9 mouse cellular contexts compared by ENCODE assay signal in genomic region chr8:84786801-84787467, GRCm38 (mm10). TPM values are rescaled to one million over a fixed set of nuclear protein-coding genes. Genes with fewer than 3 reads are reported as not detected.
DNase-seq lines count a peak whose midpoint lies in the region; ATAC-seq lines count a peak whose summit lies in the region.
"Had no signal": no experiment of that assay in that cellular context is flagged by ENCODE, and none has a peak within 500 bp of the region (broad histone marks: within the 10 kb centered on the region; RNA-seq: fewer than 3 reads in every experiment).

No protein-coding gene starts in this region.

- H3K4me3 ChIP-seq in forebrain, embryonic 13.5 days = no peak overlapping the region; the same call in 1 of the 2 replicates
- no peak overlapping the region for H3K4me3 ChIP-seq in forebrain, embryonic 11.5 days (ENCODE audit: low read depth, low read length)
- H3K4me3 ChIP-seq in limb, embryonic 12.5 days (replicated peaks) = peak overlapping the region; percentile 26
- no peak overlapping the region for H3K4me3 ChIP-seq in limb, embryonic 10.5 days
- peak overlapping the region; percentile 16; the same call in 1 of the 2 replicates for H3K4me3 ChIP-seq in embryonic facial prominence, embryonic 15.5 days (replicated peaks)
- peak overlapping the region; percentile 34 for H3K4me3 ChIP-seq in limb, embryonic 13.5 days

- no peak for ATAC-seq in forebrain, embryonic 13.5 days
- no peak for ATAC-seq in forebrain, embryonic 11.5 days (replicated peaks; ENCODE audit: low FRiP score)
- no peak for ATAC-seq in limb, embryonic 12.5 days (ENCODE audit: insufficient number of reproducible peaks, insufficient read depth, low FRiP score, low TSS enrichment, low read depth)
- ATAC-seq in embryonic facial prominence, embryonic 15.5 days (ENCODE audit: insufficient number of reproducible peaks, low FRiP score, low TSS enrichment, low read depth) = no peak
- no peak for ATAC-seq in limb, embryonic 13.5 days (ENCODE audit: low FRiP score, low read depth)
- ATAC-seq: intestine, embryonic 16.5 days had no signal

- H3K9me3 ChIP-seq in forebrain, embryonic 13.5 days (replicated peaks) = no peaks in the 10 kb centered on the region
- H3K9me3 ChIP-seq in forebrain, embryonic 11.5 days (ENCODE audit: control insufficient read depth, low read length) = no peaks in the 10 kb centered on the region
- no peaks in the 10 kb centered on the region for H3K9me3 ChIP-seq in limb, embryonic 12.5 days
- H3K9me3 ChIP-seq in limb, embryonic 10.5 days (replicated peaks) = no peaks in the 10 kb centered on the region
- no peaks in the 10 kb centered on the region for H3K9me3 ChIP-seq in embryonic facial prominence, embryonic 15.5 days (replicated peaks)
- no peaks in the 10 kb centered on the region for H3K9me3 ChIP-seq in limb, embryonic 13.5 days

- WGBS in forebrain, embryonic 13.5 days = 19% methylated on average over 11 of the region's 11 CpGs
- 3% methylated on average over 11 of the region's 11 CpGs for WGBS in forebrain, embryonic 11.5 days
- WGBS in limb, embryonic 12.5 days = 5% methylated on average over 11 of the region's 11 CpGs
- WGBS in limb, embryonic 10.5 days = 3% methylated on average over 11 of the region's 11 CpGs
- WGBS in embryonic facial prominence, embryonic 15.5 days = 46% methylated on average over 11 of the region's 11 CpGs
- WGBS in limb, embryonic 13.5 days = 25% methylated on average over 11 of the region's 11 CpGs

- peak overlapping the region; percentile 66 for H3K9ac ChIP-seq in forebrain, embryonic 13.5 days
- no peak overlapping the region for H3K9ac ChIP-seq in forebrain, embryonic 11.5 days (ENCODE audit: low read length)
- 0 out of 2 replicates have a peak overlapping the region, but pooled peaks have one; percentile 54 for H3K9ac ChIP-seq in limb, embryonic 12.5 days (replicated peaks)
- H3K9ac ChIP-seq in embryonic facial prominence, embryonic 15.5 days = no peak overlapping the region
- H3K9ac ChIP-seq in limb, embryonic 13.5 days = peak overlapping the region; percentile 54; the same call in 1 of the 2 replicates

- peaks cover 3% of the 10 kb centered on the region; the same call in 1 of the 2 replicates for H3K36me3 ChIP-seq in forebrain, embryonic 13.5 days (ENCODE audit: poor library complexity, severe bottlenecking)
- H3K36me3 ChIP-seq in forebrain, embryonic 11.5 days (ENCODE audit: control insufficient read depth, insufficient read depth, low read length) = no peaks in the 10 kb centered on the region
- H3K36me3 ChIP-seq in limb, embryonic 12.5 days = no peaks in the 10 kb centered on the region
- H3K36me3 ChIP-seq in limb, embryonic 10.5 days = no peaks in the 10 kb centered on the region
- no peaks in the 10 kb centered on the region for H3K36me3 ChIP-seq in embryonic facial prominence, embryonic 15.5 days
- H3K36me3 ChIP-seq in limb, embryonic 13.5 days = peaks cover 4% of the 10 kb centered on the region; the same call in 1 of the 2 replicates

- H3K27me3 ChIP-seq in forebrain, embryonic 13.5 days = peaks cover 94% of the 10 kb centered on the region
- peaks cover 92% of the 10 kb centered on the region for H3K27me3 ChIP-seq in forebrain, embryonic 11.5 days (ENCODE audit: control insufficient read depth, insufficient read depth, low read length)
- H3K27me3 ChIP-seq in limb, embryonic 12.5 days = peaks cover 98% of the 10 kb centered on the region
- peaks cover 100% of the 10 kb centered on the region for H3K27me3 ChIP-seq in limb, embryonic 10.5 days (ENCODE audit: low read depth, poor library complexity, severe bottlenecking)
- peaks cover 22% of the 10 kb centered on the region for H3K27me3 ChIP-seq in embryonic facial prominence, embryonic 15.5 days
- peaks cover 94% of the 10 kb centered on the region for H3K27me3 ChIP-seq in limb, embryonic 13.5 days

- H3K27ac ChIP-seq in forebrain, embryonic 13.5 days = peak overlapping the region; percentile 97
- H3K27ac ChIP-seq in forebrain, embryonic 11.5 days (ENCODE audit: low read depth, low read length) = no peak overlapping the region
- no peak overlapping the region for H3K27ac ChIP-seq in limb, embryonic 12.5 days
- H3K27ac ChIP-seq in limb, embryonic 10.5 days = no peak overlapping the region
- peak overlapping the region; percentile 6; the same call in 1 of the 2 replicates for H3K27ac ChIP-seq in embryonic facial prominence, embryonic 15.5 days (replicated peaks)
- no peak overlapping the region for H3K27ac ChIP-seq in limb, embryonic 13.5 days

- intact Hi-C loops in left cerebral cortex, postnatal 4 days (cut with DNase I) = no loop called here

- peak overlapping the region; percentile 58 for H3K4me2 ChIP-seq in forebrain, embryonic 13.5 days
- H3K4me2 ChIP-seq in forebrain, embryonic 11.5 days (ENCODE audit: low read depth, low read length, severe bottlenecking) = no peak overlapping the region
- H3K4me2 ChIP-seq in limb, embryonic 12.5 days = peak overlapping the region; percentile 45
- H3K4me2 ChIP-seq in embryonic facial prominence, embryonic 15.5 days (replicated peaks) = peak overlapping the region; percentile 35
- H3K4me2 ChIP-seq in limb, embryonic 13.5 days (replicated peaks) = peak overlapping the region; percentile 60

- no peak for DNase-seq in forebrain, embryonic 11.5 days (ENCODE audit: low spot score)
- no peak for DNase-seq in limb, embryonic 10.5 days (ENCODE audit: low spot score)
- DNase-seq in left cerebral cortex, postnatal 4 days = no peak
- DNase-seq in frontal cortex, postnatal 10 days (ENCODE audit: low spot score in 2 of 2) = no peak

- peaks cover 85% of the 10 kb centered on the region for H3K4me1 ChIP-seq in forebrain, embryonic 13.5 days
- H3K4me1 ChIP-seq in forebrain, embryonic 11.5 days (replicated peaks; ENCODE audit: control insufficient read depth, insufficient read depth, low read length) = peaks cover 4% of the 10 kb centered on the region; the same call in 1 of the 2 replicates
- H3K4me1 ChIP-seq in limb, embryonic 12.5 days (replicated peaks) = peaks cover 83% of the 10 kb centered on the region
- peaks cover 39% of the 10 kb centered on the region for H3K4me1 ChIP-seq in limb, embryonic 10.5 days
- H3K4me1 ChIP-seq in embryonic facial prominence, embryonic 15.5 days = peaks cover 96% of the 10 kb centered on the region
- H3K4me1 ChIP-seq in limb, embryonic 13.5 days = peaks cover 98% of the 10 kb centered on the region

RNA-seq across cellular contexts. Expression of gene Nfix, which starts 13.2 kb away (rescaled TPM):
- 127 and 145 TPM in 2 replicates for polyA plus RNA-seq in forebrain, embryonic 13.5 days (2015; fragmentation: Nextera tagmentation; extraction: Ambion mirVana)
- polyA plus RNA-seq in forebrain, embryonic 11.5 days (2014; fragmentation: Nextera tagmentation; extraction: Ambion mirVana) = 7.7 and 8.9 TPM in 2 replicates
- polyA plus RNA-seq in limb, embryonic 12.5 days (2016; fragmentation: Nextera tagmentation; extraction: Ambion mirVana) = 14.5 and 18.1 TPM in 2 replicates
- polyA plus RNA-seq in limb, embryonic 10.5 days (2016; fragmentation: Nextera tagmentation; extraction: Ambion mirVana) = 0.24 and 2.1 TPM in 2 replicates
- polyA plus RNA-seq in embryonic facial prominence, embryonic 15.5 days (2015; fragmentation: Nextera tagmentation; extraction: Ambion mirVana) = 61.4 and 62.0 TPM in 2 replicates
- 46.9 and 48.0 TPM in 2 replicates for polyA plus RNA-seq in limb, embryonic 13.5 days (2015; fragmentation: Nextera tagmentation; extraction: Ambion mirVana)
- total RNA-seq in left cerebral cortex, postnatal 4 days (2021) = 100 to 1,000 TPM; 674 to 782 TPM

RNA-seq across cellular contexts. Expression of gene Dand5, which starts 35.7 kb away (rescaled TPM):
- polyA plus RNA-seq in forebrain, embryonic 13.5 days (2015; fragmentation: Nextera tagmentation; extraction: Ambion mirVana) = 7.3 and 8.2 TPM in 2 replicates
- polyA plus RNA-seq in forebrain, embryonic 11.5 days (2014; fragmentation: Nextera tagmentation; extraction: Ambion mirVana) = 5.5 and 6.4 TPM in 2 replicates
- 4.1 and 5.1 TPM in 2 replicates for polyA plus RNA-seq in limb, embryonic 12.5 days (2016; fragmentation: Nextera tagmentation; extraction: Ambion mirVana)
- polyA plus RNA-seq in limb, embryonic 10.5 days (2016; fragmentation: Nextera tagmentation; extraction: Ambion mirVana) = 1.9 and 2.7 TPM in 2 replicates
- polyA plus RNA-seq in embryonic facial prominence, embryonic 15.5 days (2015; fragmentation: Nextera tagmentation; extraction: Ambion mirVana) = 8.4 and 8.9 TPM in 2 replicates
- 6.3 TPM in 2 replicates for polyA plus RNA-seq in limb, embryonic 13.5 days (2015; fragmentation: Nextera tagmentation; extraction: Ambion mirVana)
- 1 to 10 TPM; 4.9 to 5.5 TPM for total RNA-seq in left cerebral cortex, postnatal 4 days (2021)

RNA-seq across cellular contexts. Expression of gene Gadd45gip1, which starts 44.4 kb away (rescaled TPM):
- 42.6 and 47.0 TPM in 2 replicates for polyA plus RNA-seq in forebrain, embryonic 13.5 days (2015; fragmentation: Nextera tagmentation; extraction: Ambion mirVana)
- polyA plus RNA-seq in forebrain, embryonic 11.5 days (2014; fragmentation: Nextera tagmentation; extraction: Ambion mirVana) = 41.0 and 44.3 TPM in 2 replicates
- polyA plus RNA-seq in limb, embryonic 12.5 days (2016; fragmentation: Nextera tagmentation; extraction: Ambion mirVana) = 46.5 and 48.6 TPM in 2 replicates
- 51.7 and 54.4 TPM in 2 replicates for polyA plus RNA-seq in limb, embryonic 10.5 days (2016; fragmentation: Nextera tagmentation; extraction: Ambion mirVana)
- 46.5 TPM in 2 replicates for polyA plus RNA-seq in embryonic facial prominence, embryonic 15.5 days (2015; fragmentation: Nextera tagmentation; extraction: Ambion mirVana)
- polyA plus RNA-seq in limb, embryonic 13.5 days (2015; fragmentation: Nextera tagmentation; extraction: Ambion mirVana) = 48.1 and 48.4 TPM in 2 replicates
- total RNA-seq in left cerebral cortex, postnatal 4 days (2021) = 10 to 100 TPM; 18.4 to 18.9 TPM

RNA-seq across cellular contexts. Expression of gene Rad23a, which starts 53.5 kb away (rescaled TPM):
- polyA plus RNA-seq in forebrain, embryonic 13.5 days (2015; fragmentation: Nextera tagmentation; extraction: Ambion mirVana) = 93.9 and 114 TPM in 2 replicates
- 102 and 110 TPM in 2 replicates for polyA plus RNA-seq in forebrain, embryonic 11.5 days (2014; fragmentation: Nextera tagmentation; extraction: Ambion mirVana)
- 104 and 109 TPM in 2 replicates for polyA plus RNA-seq in limb, embryonic 12.5 days (2016; fragmentation: Nextera tagmentation; extraction: Ambion mirVana)
- polyA plus RNA-seq in limb, embryonic 10.5 days (2016; fragmentation: Nextera tagmentation; extraction: Ambion mirVana) = 119 and 122 TPM in 2 replicates
- polyA plus RNA-seq in embryonic facial prominence, embryonic 15.5 days (2015; fragmentation: Nextera tagmentation; extraction: Ambion mirVana) = 104 and 110 TPM in 2 replicates
- 106 TPM in 2 replicates for polyA plus RNA-seq in limb, embryonic 13.5 days (2015; fragmentation: Nextera tagmentation; extraction: Ambion mirVana)
- 10 to 100 TPM; 44.1 to 49.7 TPM for total RNA-seq in left cerebral cortex, postnatal 4 days (2021)

RNA-seq across cellular contexts. Expression of gene Calr, which starts 59.8 kb away (rescaled TPM):
- polyA plus RNA-seq in forebrain, embryonic 13.5 days (2015; fragmentation: Nextera tagmentation; extraction: Ambion mirVana) = 549 and 569 TPM in 2 replicates
- polyA plus RNA-seq in forebrain, embryonic 11.5 days (2014; fragmentation: Nextera tagmentation; extraction: Ambion mirVana) = 722 and 731 TPM in 2 replicates
- 764 and 842 TPM in 2 replicates for polyA plus RNA-seq in limb, embryonic 12.5 days (2016; fragmentation: Nextera tagmentation; extraction: Ambion mirVana)
- 820 and 843 TPM in 2 replicates for polyA plus RNA-seq in limb, embryonic 10.5 days (2016; fragmentation: Nextera tagmentation; extraction: Ambion mirVana)
- 975 and 998 TPM in 2 replicates for polyA plus RNA-seq in embryonic facial prominence, embryonic 15.5 days (2015; fragmentation: Nextera tagmentation; extraction: Ambion mirVana)
- polyA plus RNA-seq in limb, embryonic 13.5 days (2015; fragmentation: Nextera tagmentation; extraction: Ambion mirVana) = 943 and 1,018 TPM in 2 replicates
- total RNA-seq in left cerebral cortex, postnatal 4 days (2021) = 100 to 1,000 TPM; 528 to 548 TPM

Comparison
In these comparisons a context has a peak if more than half of its experiments do, and no peak if none do; other contexts are left out.
1. H3K27ac ChIP-seq: peak in forebrain, embryonic 13.5 days (single experiment) and embryonic facial prominence, embryonic 15.5 days (single experiment); none in forebrain, embryonic 11.5 days (single experiment), limb, embryonic 12.5 days (single experiment), limb, embryonic 10.5 days (single experiment) and limb, embryonic 13.5 days (single experiment).
2. H3K4me3 ChIP-seq: peak in limb, embryonic 12.5 days (single experiment), embryonic facial prominence, embryonic 15.5 days (single experiment) and limb, embryonic 13.5 days (single experiment); none in forebrain, embryonic 13.5 days (single experiment), forebrain, embryonic 11.5 days (single experiment) and limb, embryonic 10.5 days (single experiment).
3. H3K9ac ChIP-seq: peak in forebrain, embryonic 13.5 days (single experiment), limb, embryonic 12.5 days (single experiment) and limb, embryonic 13.5 days (single experiment); none in forebrain, embryonic 11.5 days (single experiment) and embryonic facial prominence, embryonic 15.5 days (single experiment).